Mouse (Mus musculus) CH12.LX (cell line): ENCODE measurements at regions not wholly inside any gene's neighbourhood (a gene's known extent, or its start where the extent isn't known, plus 50 kb on each side); places are given as distances from the start of the nearest gene placed in this dataset.

Experiments
- DNase-seq: peaks from one replicate; pipeline ENCODE4 v3.0.0-alpha.2; 2013; ENCODE audit errors: extremely low read depth
- H3K27ac ChIP-seq: 2 replicates; pipeline ENCODE4 v1.5.1; 2012; ENCODE audit warnings: low read depth, mild to moderate bottlenecking, control low read depth, moderate library complexity; ENCODE audit not compliant: insufficient read depth
- H3K27me3 ChIP-seq: replicated peaks from 2 replicates; pipeline ENCODE3; 2012; ENCODE audit warnings: inconsistent platforms
- H3K36me3 ChIP-seq, 2 experiments: replicated peaks in 1 of 2; 2 replicates each; pipeline versions ENCODE3 to v1.6.1; 2012; ENCODE audit warnings: inconsistent platforms in 1 of 2, low read length in 1 of 2, mild to moderate bottlenecking in 1 of 2, mixed read lengths in 1 of 2, moderate library complexity in 1 of 2; ENCODE audit not compliant: control insufficient read depth in 1 of 2, insufficient read depth in 1 of 2
- H3K4me1 ChIP-seq, 2 experiments: 2 replicates each; pipeline ENCODE4 v1.6.1; 2012; ENCODE audit warnings: inconsistent platforms in 1 of 2, moderate library complexity in 1 of 2; ENCODE audit not compliant: insufficient read depth in 2 of 2, control insufficient read depth in 1 of 2
- H3K4me2 ChIP-seq: 2 replicates; pipeline ENCODE4 v1.6.1; 2012; ENCODE audit warnings: low read depth, mild to moderate bottlenecking, control low read depth; ENCODE audit not compliant: poor library complexity, insufficient read depth, severe bottlenecking
- H3K4me3 ChIP-seq, 3 experiments: fragments of 150-350 bp in 1 of 3; sonication (generic) in 1 of 3; replicated peaks in 1 of 3; 2 replicates each; pipeline versions ENCODE3 to v1.5.1; 2011 to 2012; ENCODE audit warnings: low read depth in 2 of 3, low read length in 2 of 3, mild to moderate bottlenecking in 2 of 3, moderate library complexity in 2 of 3, control low read depth in 1 of 3, improper control_type of control experiment in 1 of 3, inconsistent platforms in 1 of 3, mixed read lengths in 1 of 3; ENCODE audit not compliant: poor library complexity in 1 of 3
- H3K79me2 ChIP-seq: replicated peaks from 2 replicates; pipeline ENCODE4 v1.6.1; 2012; ENCODE audit warnings: mild to moderate bottlenecking, moderate library complexity; ENCODE audit not compliant: control insufficient read depth, poor library complexity, insufficient read depth, severe bottlenecking; ENCODE audit errors: extremely low read depth
- H3K9ac ChIP-seq: 2 replicates; pipeline ENCODE4 v1.6.1; 2012; ENCODE audit warnings: low read depth, mild to moderate bottlenecking, control low read depth, moderate library complexity; ENCODE audit not compliant: insufficient read depth
- H3K9me3 ChIP-seq: replicated peaks from 2 replicates; pipeline ENCODE3; 2012; ENCODE audit warnings: low read length, inconsistent platforms, mixed read lengths
- CHD1 ChIP-seq: IDR thresholded peaks from 2 replicates; pipeline ENCODE4 v1.6.1; 2012; ENCODE audit warnings: low read depth, low read length, improper control_type of control experiment, inconsistent platforms
- CTCF ChIP-seq, 2 experiments: IDR thresholded peaks in 1 of 2; conservative IDR thresholded peaks in 1 of 2; 2 replicates each; pipeline ENCODE4 v1.5.1; 2011 to 2012; ENCODE audit warnings: low read depth in 2 of 2, low read length in 2 of 2, improper control_type of control experiment in 1 of 2, inconsistent platforms in 1 of 2, mild to moderate bottlenecking in 1 of 2, moderate library complexity in 1 of 2
- GABPA ChIP-seq: IDR thresholded peaks from 2 replicates; pipeline ENCODE4 v1.6.1; 2012; ENCODE audit warnings: low read depth, low read length, improper control_type of control experiment, inconsistent platforms; ENCODE audit not compliant: insufficient replicate concordance
- HCFC1 ChIP-seq: IDR thresholded peaks from 2 replicates; pipeline ENCODE4 v1.6.1; 2012; ENCODE audit warnings: low read depth, mild to moderate bottlenecking, inconsistent platforms, low read length, improper control_type of control experiment
- JUN ChIP-seq: IDR thresholded peaks from 2 replicates; pipeline ENCODE4 v1.6.1; 2011; ENCODE audit warnings: low read depth, mild to moderate bottlenecking, low read length, improper control_type of control experiment, moderate library complexity; ENCODE audit not compliant: insufficient read depth
- MAZ ChIP-seq: IDR thresholded peaks from 2 replicates; pipeline ENCODE4 v1.6.1; 2012; ENCODE audit warnings: low read depth, mild to moderate bottlenecking, inconsistent platforms, low read length, improper control_type of control experiment, moderate library complexity
- MXI1 ChIP-seq: IDR thresholded peaks from 2 replicates; pipeline ENCODE4 v1.6.1; 2011; ENCODE audit warnings: mild to moderate bottlenecking, low read depth, low read length, improper control_type of control experiment
- MYC ChIP-seq: IDR thresholded peaks from 2 replicates; pipeline ENCODE4 v1.6.1; 2011; ENCODE audit warnings: low read depth, mild to moderate bottlenecking, improper control_type of control experiment, low read length
- NELFE ChIP-seq: IDR thresholded peaks from 2 replicates; pipeline ENCODE4 v1.6.1; 2011; ENCODE audit warnings: low read depth, low read length, improper control_type of control experiment
- NRF1 ChIP-seq: IDR thresholded peaks from 2 replicates; pipeline ENCODE4 v1.6.1; 2014; ENCODE audit warnings: low read depth, mild to moderate bottlenecking, inconsistent platforms, low read length, improper control_type of control experiment, moderate library complexity
- PAX5 ChIP-seq: IDR thresholded peaks from 2 replicates; pipeline ENCODE4 v1.6.1; 2012; ENCODE audit warnings: low read length, inconsistent platforms, mixed read lengths
- POLR2A ChIP-seq: IDR thresholded peaks from 2 replicates; pipeline ENCODE4 v1.6.1; 2011; ENCODE audit warnings: low read depth, mild to moderate bottlenecking, improper control_type of control experiment, low read length
- SIN3A ChIP-seq: IDR thresholded peaks from 2 replicates; pipeline ENCODE4 v1.6.1; 2012; ENCODE audit warnings: low read length, improper control_type of control experiment, inconsistent platforms
- SMC3 ChIP-seq: IDR thresholded peaks from 2 replicates; pipeline ENCODE4 v1.6.1; 2011; ENCODE audit warnings: low read depth, low read length, improper control_type of control experiment
- TBP ChIP-seq: conservative IDR thresholded peaks from 2 replicates; pipeline ENCODE4 v1.6.1; 2011; ENCODE audit warnings: low read depth, low read length, improper control_type of control experiment
- USF1 ChIP-seq: IDR thresholded peaks from 2 replicates; pipeline ENCODE4 v1.6.1; 2014; ENCODE audit warnings: low read depth, mild to moderate bottlenecking, inconsistent platforms, low read length, improper control_type of control experiment
- ZC3H11A ChIP-seq: IDR thresholded peaks from 2 replicates; pipeline ENCODE4 v1.6.1; 2012; ENCODE audit warnings: low read depth, mild to moderate bottlenecking, inconsistent platforms, low read length, improper control_type of control experiment
- dilution Hi-C: fragments of 300-500 bp; cut with MboI; formaldehyde crosslinking; loops from 2 replicates; pipeline ENCODE4 v1.14.3; 2020; ENCODE audit warnings: low sequenced_read_pairs; ENCODE audit not compliant: extremely low pct_unique_long_range_greater_than_20kb, extremely low pct_ligation_motif_present
- in situ Hi-C: fragments of 300-500 bp; cut with MboI; formaldehyde crosslinking; loops from 3 replicates; pipeline ENCODE4 v1.14.3; 2019; ENCODE audit warnings: low sequenced_read_pairs, low pct_ligation_motif_present, low pct_unique_long_range_greater_than_20kb, mixed read lengths

- in situ Hi-C loops: no loop called here
- H3K4me1 ChIP-seq: peaks cover 0 to 27% of the 10 kb centered on the region in 2 experiments; a peak in 3 of 4 replicates
- H3K9ac ChIP-seq: no peak overlapping the region
- H3K9me3 ChIP-seq: no peaks in the 10 kb centered on the region
- no peak for DNase-seq
- H3K4me2 ChIP-seq: no peak overlapping the region
- dilution Hi-C loops: no loop called here
- no peaks in the 10 kb centered on the region for H3K79me2 ChIP-seq
- no peak overlapping the region for H3K4me3 ChIP-seq
- no peaks in the 10 kb centered on the region for H3K27me3 ChIP-seq
- no peak for TF ChIP-seq MYC
- no peak for TF ChIP-seq ZC3H11A
- no peak for TF ChIP-seq GABPA
- no peak for TF ChIP-seq TBP
- TF ChIP-seq, all 38 proteins: peak for 0
- Histone ChIP-seq H3K36me3 (no peaks in the 10 kb centered on the region), H3K27ac (no peak overlapping the region)
These were observed 87.2 kb downstream of the Zfp36l2 start for GRCm38 (mm10) chr17:84100523-84100922.

GRCm38 (mm10) chr17:84099737-84100136, 88.0 kb downstream of the Zfp36l2 start:
- Histone ChIP-seq H3K4me3 (no peak overlapping the region), H3K4me2 (no peak overlapping the region), H3K4me1 (peaks cover 0 to 27% of the 10 kb centered on the region in 2 experiments; a peak in 3 of 4 replicates), H3K9ac (no peak overlapping the region), H3K27ac (no peak overlapping the region), H3K27me3 (no peaks in the 10 kb centered on the region), H3K36me3 (no peaks in the 10 kb centered on the region), H3K9me3 (no peaks in the 10 kb centered on the region), H3K79me2 (no peaks in the 10 kb centered on the region)
- dilution Hi-C loops (no loop called here), in situ Hi-C loops (no loop called here)
- TF ChIP-seq HCFC1 (no peak), SMC3 (no peak), MAZ (no peak), JUN (no peak), CHD1 (no peak), SIN3A (no peak), PAX5 (no peak)
- DNase-seq: no peak

GRCm38 (mm10) chr17:84097871-84098430, 89.8 kb downstream of the Zfp36l2 start:
- no peaks in the 10 kb centered on the region for H3K36me3 ChIP-seq
- H3K27ac ChIP-seq: no peak overlapping the region
- H3K9me3 ChIP-seq: no peaks in the 10 kb centered on the region
- no peak overlapping the region for H3K9ac ChIP-seq
- peaks cover 0 to 27% of the 10 kb centered on the region in 2 experiments; a peak in 3 of 4 replicates for H3K4me1 ChIP-seq
- no peak for DNase-seq
- no peak overlapping the region for H3K4me2 ChIP-seq
- no peak overlapping the region for H3K4me3 ChIP-seq
- dilution Hi-C loops (no loop called here), in situ Hi-C loops (no loop called here)
- no peaks in the 10 kb centered on the region for H3K79me2 ChIP-seq
- TF ChIP-seq NELFE (no peak), POLR2A (no peak), USF1 (no peak), ZC3H11A (no peak), NRF1 (no peak), MAZ (no peak), MXI1 (no peak), CTCF (conservative IDR thresholded peaks at IDR 0.05 in 1 of 2, IDR thresholded peaks at IDR 0.05 in 1 of 2; ENCODE audit: low read depth in 2 of 2, low read length in 2 of 2) (no peak)
- H3K27me3 ChIP-seq: no peaks in the 10 kb centered on the region
